Mouse (Mus musculus): Measurements from ENCODE around the gene Nans. TPM values are rescaled to one million over a fixed set of nuclear protein-coding genes. Genes with fewer than 3 reads are reported as not detected.
A peak's percentile ranks its signal among the peaks of the same experiment; 100 is the strongest.

Nans gene
- polyA plus RNA-seq, 1 experiment from 2014 or later: 94.4 TPM

GRCm38 (mm10) chr4:46493071-46493470, 4.0 kb downstream of the Nans start:
- Histone ChIP-seq H3K9ac (no peak overlapping the region), H3K36me3 (peaks cover 50% of the 10 kb centered on the region), H3K27ac (no peak overlapping the region), H3K4me2 (no peak overlapping the region), H3K27me3 (no peaks in the 10 kb centered on the region), H3K4me3 (no peak overlapping the region), H3K9me3 (no peaks in the 10 kb centered on the region), H3K4me1 (peaks cover 8% of the 10 kb centered on the region)
- WGBS: 95% methylated on average over 6 of the region's 6 CpGs
- ATAC-seq (ENCODE audit: insufficient number of reproducible peaks, low FRiP score, low TSS enrichment, low read depth): no peak

- ATAC-seq (ENCODE audit: insufficient number of reproducible peaks, low FRiP score, low TSS enrichment, low read depth): no peak
- Histone ChIP-seq H3K27ac (no peak overlapping the region), H3K27me3 (no peaks in the 10 kb centered on the region), H3K9ac (no peak overlapping the region), H3K9me3 (no peaks in the 10 kb centered on the region), H3K4me1 (0 out of 2 replicates have a peak, but pooled peaks cover under 1% of the 10 kb centered on the region), H3K4me2 (no peak overlapping the region), H3K4me3 (no peak overlapping the region), H3K36me3 (peaks cover 67% of the 10 kb centered on the region)
- WGBS: 78% methylated on average over 12 of the region's 12 CpGs
These were observed 6.5 kb downstream of the Nans start for GRCm38 (mm10) chr4:46495543-46495942.

GRCm38 (mm10) chr4:46497286-46497892, 8.3 kb downstream of the Nans start:
- no peaks in the 10 kb centered on the region for H3K4me1 ChIP-seq
- WGBS: 48% methylated on average over 4 of the region's 4 CpGs
- no peaks in the 10 kb centered on the region for H3K9me3 ChIP-seq
- H3K9ac ChIP-seq: no peak overlapping the region
- H3K36me3 ChIP-seq: peaks cover 82% of the 10 kb centered on the region
- ATAC-seq (ENCODE audit: insufficient number of reproducible peaks, low FRiP score, low TSS enrichment, low read depth): no peak
- no peak overlapping the region for H3K4me3 ChIP-seq
- no peak overlapping the region for H3K27ac ChIP-seq
- H3K27me3 ChIP-seq: no peaks in the 10 kb centered on the region
- no peak overlapping the region for H3K4me2 ChIP-seq

- no peaks in the 10 kb centered on the region for H3K27me3 ChIP-seq
- H3K9me3 ChIP-seq: no peaks in the 10 kb centered on the region
- no peak overlapping the region for H3K27ac ChIP-seq
- H3K4me2 ChIP-seq: no peak overlapping the region
- WGBS: 77% methylated on average over 3 of the region's 3 CpGs
- H3K4me1 ChIP-seq: no peaks in the 10 kb centered on the region
- no peak overlapping the region for H3K9ac ChIP-seq
- no peak overlapping the region for H3K4me3 ChIP-seq
- ATAC-seq (ENCODE audit: insufficient number of reproducible peaks, low FRiP score, low TSS enrichment, low read depth): no peak
- H3K36me3 ChIP-seq: peaks cover 80% of the 10 kb centered on the region
These were observed 9.5 kb downstream of the Nans start for GRCm38 (mm10) chr4:46498511-46498910.

GRCm38 (mm10) chr4:46498976-46499375, 9.9 kb downstream of the Nans start:
- no peak for ATAC-seq (ENCODE audit: insufficient number of reproducible peaks, low FRiP score, low TSS enrichment, low read depth)
- Histone ChIP-seq H3K27me3 (no peaks in the 10 kb centered on the region), H3K36me3 (peaks cover 80% of the 10 kb centered on the region), H3K4me2 (no peak overlapping the region), H3K9me3 (no peaks in the 10 kb centered on the region), H3K4me3 (no peak overlapping the region), H3K9ac (no peak overlapping the region), H3K27ac (no peak overlapping the region), H3K4me1 (no peaks in the 10 kb centered on the region)
- WGBS: 12% methylated on average over 4 of the region's 4 CpGs

- peaks cover 55% of the 10 kb centered on the region for H3K36me3 ChIP-seq
These were observed 13.8 kb downstream of the Nans start for GRCm38 (mm10) chr4:46502606-46503502.

GRCm38 (mm10) chr4:46503881-46504280, 14.8 kb downstream of the Nans start:
- Histone ChIP-seq H3K4me2 (no peak overlapping the region), H3K9me3 (no peaks in the 10 kb centered on the region), H3K4me3 (no peak overlapping the region), H3K4me1 (peaks cover 11% of the 10 kb centered on the region), H3K9ac (no peak overlapping the region), H3K27ac (no peak overlapping the region), H3K36me3 (peaks cover 52% of the 10 kb centered on the region), H3K27me3 (0 out of 2 replicates have a peak, but pooled peaks cover 17% of the 10 kb centered on the region)
- 90% methylated on average over 3 of the region's 3 CpGs for WGBS
- no peak for ATAC-seq (ENCODE audit: insufficient number of reproducible peaks, low FRiP score, low TSS enrichment, low read depth)

More at GRCm38 (mm10) chr4:46502606-46503502, 13.8 kb downstream of the Nans start:
- H3K9me3 ChIP-seq: no peaks in the 10 kb centered on the region
- no peak overlapping the region for H3K4me3 ChIP-seq
- ATAC-seq (ENCODE audit: insufficient number of reproducible peaks, low FRiP score, low TSS enrichment, low read depth): no peak
- no peak overlapping the region for H3K4me2 ChIP-seq
- peaks cover 7% of the 10 kb centered on the region; the same call in 1 of the 2 replicates for H3K4me1 ChIP-seq
- no peak overlapping the region for H3K9ac ChIP-seq
- WGBS: 81% methylated on average over 16 of the region's 16 CpGs
- no peak overlapping the region for H3K27ac ChIP-seq
- H3K27me3 ChIP-seq: 0 out of 2 replicates have a peak, but pooled peaks cover 17% of the 10 kb centered on the region

GRCm38 (mm10) chr4:46505361-46506057, 16.5 kb downstream of the Nans start:
- Histone ChIP-seq H3K9me3 (no peaks in the 10 kb centered on the region), H3K4me3 (no peak overlapping the region), H3K27me3 (0 out of 2 replicates have a peak, but pooled peaks cover 17% of the 10 kb centered on the region), H3K27ac (no peak overlapping the region), H3K4me2 (no peak overlapping the region), H3K36me3 (peaks cover 38% of the 10 kb centered on the region), H3K4me1 (peaks cover 11% of the 10 kb centered on the region), H3K9ac (no peak overlapping the region)
- WGBS: 44% methylated on average over 8 of the region's 8 CpGs
- no peak for ATAC-seq (ENCODE audit: insufficient number of reproducible peaks, low FRiP score, low TSS enrichment, low read depth)

- H3K27ac ChIP-seq: peak overlapping the region; percentile 75
- peak; percentile 95 for ATAC-seq (ENCODE audit: insufficient number of reproducible peaks, low FRiP score, low TSS enrichment, low read depth)
- H3K4me3 ChIP-seq: peak overlapping the region; percentile 73
- H3K27me3 ChIP-seq: 0 out of 2 replicates have a peak, but pooled peaks cover 17% of the 10 kb centered on the region
- H3K4me1 ChIP-seq: peaks cover 11% of the 10 kb centered on the region
- peaks cover 23% of the 10 kb centered on the region for H3K36me3 ChIP-seq
- WGBS: under 1% methylated on average over 86 of the region's 94 CpGs
- peak overlapping the region; percentile 55 for H3K9ac ChIP-seq
- H3K4me2 ChIP-seq: peak overlapping the region; percentile 94
- H3K9me3 ChIP-seq: no peaks in the 10 kb centered on the region
These were observed 18.0 kb downstream of the Nans start for GRCm38 (mm10) chr4:46506801-46507610.

GRCm38 (mm10) chr4:46507736-46508460, 18.9 kb downstream of the Nans start:
- Histone ChIP-seq H3K9me3 (no peaks in the 10 kb centered on the region), H3K27ac (peak overlapping the region; percentile 75), H3K4me2 (peak overlapping the region; percentile 94), H3K4me3 (peak overlapping the region; percentile 73), H3K27me3 (0 out of 2 replicates have a peak, but pooled peaks cover 17% of the 10 kb centered on the region), H3K4me1 (peaks cover 11% of the 10 kb centered on the region), H3K9ac (no peak overlapping the region), H3K36me3 (peaks cover 14% of the 10 kb centered on the region)
- ATAC-seq (ENCODE audit: insufficient number of reproducible peaks, low FRiP score, low TSS enrichment, low read depth): no peak
- WGBS: 10% methylated on average over 16 of the region's 16 CpGs

Measured in limb, embryonic 15.5 days (tissue).